Mouse (Mus musculus) urinary bladder, postnatal 36 days (tissue): Measurements from ENCODE around the gene Mpp6.

Source experiments
- DNase-seq, 2 experiments: peaks; one replicate each; pipeline ENCODE4 v3.0.0; 2022; ENCODE audit warnings: low spot score in 2 of 2, mixed read lengths in 1 of 2

The Mpp6 gene

DNA sequence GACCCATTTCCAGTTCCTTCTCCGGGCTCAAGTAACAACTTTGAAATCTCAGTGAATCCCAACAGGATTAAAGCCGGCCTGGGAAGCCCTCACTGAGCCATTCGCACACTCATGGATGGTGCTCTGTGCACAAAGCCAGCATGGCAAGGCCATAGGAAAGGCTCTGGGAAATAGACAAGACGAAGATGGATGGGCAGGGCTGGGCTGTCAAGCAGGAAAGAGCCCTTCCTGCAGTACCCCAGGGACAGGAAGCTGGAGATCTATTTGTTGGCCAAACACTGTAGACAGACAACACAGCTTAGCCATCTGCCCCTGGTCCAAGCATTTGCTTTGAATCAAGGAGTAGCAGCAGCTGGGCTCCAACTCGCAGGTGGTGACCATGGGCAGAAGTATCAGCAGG is 118.1 kb downstream of the Mpp6 start:
- DNase-seq = no peak

- DNase-seq = no peak
Observed at GRCm38 (mm10) chr6:50231288-50231687, 121.2 kb downstream of the Mpp6 start.

DNA sequence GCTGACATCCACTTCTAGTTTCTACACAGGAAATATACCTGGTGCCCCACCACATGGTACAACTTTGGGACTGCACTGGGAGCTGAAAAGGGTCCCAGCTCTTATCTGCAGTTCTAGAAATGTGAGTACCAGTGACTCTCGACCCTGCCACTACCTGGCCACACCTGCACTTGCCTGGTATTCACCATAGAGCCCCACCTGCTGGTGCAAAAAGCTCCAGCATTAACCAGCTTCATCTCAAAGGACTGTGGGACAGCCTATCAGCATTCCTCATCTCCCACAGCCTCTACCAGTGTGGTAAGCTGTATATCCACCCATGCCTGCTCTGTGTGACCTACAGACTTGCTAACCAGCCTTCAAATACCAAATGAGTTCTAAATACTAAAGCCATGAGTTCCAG is 122.9 kb downstream of the Mpp6 start:
- DNase-seq = no peak

GRCm38 (mm10) chr6:50237963-50238362 is 127.9 kb downstream of the Mpp6 start:
- no peak for DNase-seq

- DNase-seq = no peak
Observed at GRCm38 (mm10) chr6:50239902-50240301, 129.9 kb downstream of the Mpp6 start.

DNA sequence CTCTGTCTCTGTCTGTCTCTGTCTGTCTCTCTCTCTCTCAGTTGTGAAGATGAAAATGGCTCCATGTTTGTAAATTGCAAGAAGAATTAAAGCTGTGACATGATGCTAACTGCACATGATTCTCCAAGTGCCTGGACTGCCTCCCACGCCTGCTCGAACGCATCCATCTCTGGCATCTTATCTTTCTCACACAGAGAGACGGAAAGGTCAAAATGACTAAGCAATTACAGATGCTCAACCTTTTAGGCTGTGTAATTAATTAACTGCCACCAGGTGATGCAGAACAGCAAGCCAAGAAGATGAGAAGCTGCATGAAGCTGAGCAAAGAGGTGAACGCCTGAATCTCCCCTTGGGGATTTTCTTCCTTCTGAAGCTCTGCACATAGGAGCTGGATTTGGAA is 130.4 kb downstream of the Mpp6 start:
- no peak for DNase-seq

DNA sequence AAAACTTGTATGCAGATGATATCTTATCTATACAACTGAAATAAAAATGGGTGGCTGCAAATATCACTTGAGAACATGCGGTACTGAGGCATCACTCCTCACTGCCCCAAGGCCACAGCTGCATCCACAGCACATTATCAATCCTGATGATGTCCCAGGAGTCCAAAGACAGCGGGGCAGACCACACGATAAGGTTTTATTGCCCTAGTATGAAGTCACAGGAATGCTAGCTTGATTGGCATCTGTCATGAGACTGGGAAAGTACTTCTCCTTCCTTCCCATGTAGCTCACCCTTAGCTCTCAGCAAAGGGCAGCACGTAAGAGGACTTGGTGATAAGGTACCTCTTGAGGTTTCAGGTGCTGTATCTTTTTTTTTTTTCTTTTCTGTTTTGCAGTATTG is 134.1 kb downstream of the Mpp6 start:
- DNase-seq = no peak

- no peak for DNase-seq
Observed at GRCm38 (mm10) chr6:50244967-50245366, 134.9 kb downstream of the Mpp6 start.

- DNase-seq = no peak
Observed at GRCm38 (mm10) chr6:50247356-50247755, 137.3 kb downstream of the Mpp6 start.

DNA sequence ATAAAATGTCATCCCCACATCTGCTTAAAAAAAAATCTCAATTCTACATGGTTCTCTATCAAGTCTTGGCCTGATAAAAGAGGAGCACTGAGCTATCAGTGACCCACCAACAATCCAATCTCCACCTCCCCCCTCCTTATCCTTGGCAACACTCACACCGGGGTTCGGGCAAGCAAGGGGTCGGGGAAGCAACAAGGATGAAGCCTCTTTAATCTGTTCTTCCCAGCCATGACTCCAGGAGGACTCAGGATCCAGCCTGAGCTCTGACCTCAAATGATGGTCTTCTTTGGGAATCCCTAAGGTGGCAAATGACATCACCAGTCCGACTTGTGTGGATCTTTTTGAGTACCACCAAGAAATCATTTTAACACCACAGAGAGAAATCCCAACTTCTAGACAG is 137.8 kb downstream of the Mpp6 start:
- DNase-seq = no peak
